Mouse (Mus musculus) layer of hippocampus, adult 9-10 months (tissue): ENCODE measurements around the gene Gucy1b1.
A peak's percentile ranks its signal among the peaks of the same experiment; 100 is the strongest.

Experiments used
- DNase-seq: peaks from one replicate; pipeline ENCODE4 v3.0.0; 2022; ENCODE audit warnings: low spot score

Gucy1b1 gene

GRCm38 (mm10) chr3:82036262-82037044 lies 38.0 kb downstream of the Gucy1b1 start:
- DNase-seq: no peak

- no peak for DNase-seq
These were observed 44.3 kb downstream of the Gucy1b1 start for GRCm38 (mm10) chr3:82030008-82030748.

DNA sequence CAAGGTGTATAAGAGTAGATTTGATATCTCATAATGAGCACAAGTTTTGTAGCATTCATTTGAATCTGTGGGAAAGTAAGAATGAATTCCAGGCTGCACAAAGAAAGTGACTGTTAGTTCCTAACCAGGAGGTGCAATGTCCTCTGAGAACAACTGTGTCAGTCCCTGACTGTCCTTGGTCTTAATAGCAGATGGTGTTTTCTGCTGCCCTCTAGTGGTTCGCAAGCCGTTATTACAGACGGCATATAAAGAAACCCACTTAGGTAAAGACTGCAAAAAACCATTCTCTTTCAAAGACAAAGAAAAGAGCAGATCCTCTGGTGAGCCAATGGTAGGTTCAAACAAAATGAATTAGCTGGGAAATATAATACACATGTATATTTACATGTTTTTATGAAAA lies 45.3 kb downstream of the Gucy1b1 start:
- no peak for DNase-seq

- no peak for DNase-seq
These were observed 47.2 kb downstream of the Gucy1b1 start for GRCm38 (mm10) chr3:82027286-82027685.

DNA sequence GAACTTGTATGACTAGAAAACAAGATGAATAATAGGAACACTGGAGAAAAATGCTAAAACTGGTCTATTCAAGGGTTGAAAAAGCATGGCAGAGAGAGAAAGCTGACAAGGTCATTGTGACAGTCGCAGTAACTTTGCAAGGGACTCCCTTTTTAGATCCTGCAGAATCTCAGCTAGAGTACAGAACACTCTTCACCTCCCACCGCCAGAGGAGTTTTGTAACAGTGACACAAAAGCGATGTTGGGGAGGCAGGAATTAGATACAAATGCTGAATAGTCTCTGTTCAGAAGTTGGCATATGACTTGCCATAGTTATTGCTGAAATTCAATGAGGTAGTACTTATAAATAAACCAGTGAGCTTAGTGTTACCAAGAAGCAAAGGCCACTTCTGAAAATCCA lies 51.4 kb downstream of the Gucy1b1 start:
- no peak for DNase-seq

DNA sequence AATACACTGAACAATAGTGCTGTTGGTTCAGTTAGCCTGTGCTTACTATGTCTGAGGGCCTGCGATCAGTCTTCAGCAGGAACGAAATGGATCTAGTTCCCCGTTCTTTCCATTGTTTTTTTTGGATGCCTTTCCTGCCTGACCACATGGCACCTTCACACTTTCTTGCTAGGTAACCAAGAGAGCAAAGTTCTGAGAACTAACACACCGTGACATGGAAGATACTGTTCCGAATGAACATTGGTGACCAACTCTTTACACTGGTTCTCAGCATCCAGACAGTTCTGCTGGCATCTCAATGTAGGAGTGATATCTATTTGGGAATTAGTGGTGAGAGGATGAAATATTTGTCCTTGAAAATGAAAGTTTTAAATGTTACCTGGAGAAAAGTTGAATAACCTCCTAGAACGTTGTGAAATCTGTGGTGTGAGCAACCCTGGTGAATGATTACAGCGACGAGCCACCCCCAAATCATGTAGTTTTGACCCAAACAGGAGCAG lies 52.0 kb downstream of the Gucy1b1 start:
- no peak for DNase-seq

GRCm38 (mm10) chr3:82014148-82014703 lies 60.3 kb downstream of the Gucy1b1 start:
- DNase-seq: no peak

DNA sequence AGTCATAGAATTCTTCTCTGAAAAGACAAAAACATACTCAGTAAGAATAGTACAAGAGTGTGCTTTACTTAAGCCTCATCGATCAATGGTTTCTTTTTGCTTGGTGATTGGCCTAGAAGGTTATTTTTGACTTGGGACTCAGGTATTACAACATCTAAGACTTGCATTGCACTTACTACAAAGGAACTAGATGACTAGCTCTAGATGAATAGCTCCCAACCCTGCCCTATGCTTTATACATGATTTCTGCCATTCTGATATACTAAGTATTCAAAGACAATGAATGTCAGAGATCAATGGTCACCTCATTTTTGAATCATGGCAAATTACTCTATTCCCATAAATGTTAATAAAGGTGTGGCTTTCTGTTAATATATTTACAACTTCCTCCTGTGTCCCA lies 67.5 kb downstream of the Gucy1b1 start:
- no peak for DNase-seq

DNA sequence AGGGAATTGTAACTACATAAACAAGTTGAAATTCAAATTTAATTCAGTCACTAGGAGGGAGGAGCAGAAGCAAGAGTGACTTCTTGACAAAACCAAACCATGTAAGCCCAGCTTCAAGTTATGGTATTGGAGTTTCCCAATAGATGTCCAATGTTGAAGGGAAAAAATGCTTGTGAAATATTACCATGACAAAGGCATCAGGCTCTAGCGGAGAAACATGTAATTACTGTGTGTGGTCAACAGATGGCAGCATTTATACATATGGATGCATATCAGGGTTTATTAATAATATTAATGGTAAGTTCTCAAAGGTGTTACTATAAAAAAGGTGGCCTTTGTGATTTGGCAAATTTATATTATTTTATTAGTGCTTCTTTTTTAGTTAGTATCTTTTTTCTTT lies 78.5 kb downstream of the Gucy1b1 start:
- peak; percentile 67 for DNase-seq

DNA sequence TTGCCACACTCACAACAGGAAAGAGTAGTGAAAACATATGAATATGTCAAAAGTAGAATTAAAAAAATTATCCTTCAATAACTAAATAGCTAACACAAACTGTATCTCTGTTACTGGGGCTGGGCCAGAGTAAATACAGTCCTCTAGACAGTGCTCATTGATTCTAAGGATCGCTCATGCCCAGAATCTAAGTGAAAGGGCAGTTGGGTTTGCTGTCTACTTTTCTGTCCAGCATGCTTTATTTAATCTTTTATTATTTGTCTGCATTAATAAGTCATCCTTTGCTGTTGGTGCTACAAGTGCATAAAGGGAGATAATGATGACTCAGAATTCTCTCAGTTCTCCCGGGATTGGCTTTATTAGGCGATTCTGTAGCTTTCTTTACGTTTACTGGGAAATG lies 79.1 kb downstream of the Gucy1b1 start:
- no peak for DNase-seq

GRCm38 (mm10) chr3:81990531-81990930 lies 84.0 kb downstream of the Gucy1b1 start:
- no peak for DNase-seq

- DNase-seq: no peak
These were observed 84.8 kb downstream of the Gucy1b1 start for GRCm38 (mm10) chr3:81989692-81990141.

- no peak for DNase-seq
These were observed 86.9 kb downstream of the Gucy1b1 start for GRCm38 (mm10) chr3:81987628-81988027.

DNA sequence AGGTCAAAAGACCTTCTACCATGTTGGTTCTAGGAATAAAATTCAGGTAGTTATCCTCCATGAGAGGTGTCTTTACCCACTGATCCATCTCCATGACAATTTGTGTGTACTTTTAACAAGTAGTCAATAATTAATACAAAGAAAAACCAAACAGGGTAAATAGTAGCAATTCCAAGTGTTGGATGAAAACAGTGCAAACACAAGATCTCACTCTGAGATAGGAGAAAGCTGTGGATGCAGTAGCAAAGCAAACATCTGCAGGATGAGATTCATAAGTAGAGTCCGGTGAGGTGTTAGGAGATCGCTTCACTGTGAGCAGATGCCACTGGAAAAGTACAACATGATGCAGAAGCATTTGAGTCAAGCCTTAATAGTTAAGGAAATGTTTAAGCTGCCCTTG lies 88.4 kb downstream of the Gucy1b1 start:
- DNase-seq: no peak

DNA sequence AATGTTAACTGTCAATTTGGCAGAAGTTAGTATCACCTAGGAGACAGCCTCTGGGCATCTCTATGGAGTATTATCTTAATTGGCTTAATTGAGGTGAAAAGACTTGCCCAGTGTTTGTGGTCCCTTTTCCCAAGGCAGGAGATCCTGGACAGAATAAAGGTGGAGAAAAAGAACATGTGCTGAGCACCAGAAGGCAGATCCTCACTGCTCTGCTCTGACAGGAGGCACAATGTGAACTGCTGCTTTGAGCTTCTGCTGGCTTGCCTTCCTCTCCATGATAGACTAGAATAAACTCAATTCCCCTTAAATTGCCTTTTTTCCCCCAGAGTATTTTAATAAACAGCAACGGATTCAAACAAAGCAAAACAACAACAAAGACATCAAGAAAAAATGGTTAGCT lies 89.4 kb downstream of the Gucy1b1 start:
- DNase-seq: no peak

DNA sequence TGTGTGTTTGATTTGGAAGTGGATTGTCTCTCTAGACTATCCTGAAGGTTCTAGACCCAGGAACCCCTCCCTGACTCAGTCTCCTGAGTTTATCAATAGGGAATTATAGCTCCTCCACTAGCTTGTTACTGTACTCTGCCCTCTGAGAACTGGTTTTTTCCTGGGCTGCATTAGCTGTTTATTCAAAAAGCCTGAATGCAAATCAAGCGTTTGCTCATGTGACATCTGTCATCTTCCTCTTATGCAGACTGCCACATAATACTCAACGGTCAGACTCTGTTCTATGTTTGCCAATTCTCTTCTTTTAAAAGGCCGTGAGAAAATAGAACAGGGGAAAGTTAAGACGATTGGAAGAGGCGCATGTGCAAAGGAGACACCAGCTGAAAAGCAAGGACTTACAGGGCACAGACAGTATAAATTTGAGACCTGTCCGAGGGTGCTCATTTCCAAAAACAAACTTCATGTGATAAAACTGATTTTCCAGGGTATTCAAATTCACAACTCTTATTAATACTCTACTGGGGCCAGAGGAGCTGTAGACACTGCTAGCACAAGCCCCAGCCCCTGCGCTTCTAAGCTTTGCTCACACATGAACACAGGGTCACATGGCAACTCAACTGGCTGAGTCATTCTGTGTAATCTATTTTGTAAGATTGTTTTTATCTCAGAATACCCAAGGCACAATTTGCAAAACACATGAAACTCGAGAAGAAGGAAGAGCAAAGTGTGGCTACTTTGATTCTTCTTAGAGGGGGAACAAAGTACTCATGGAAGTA lies 91.2 kb downstream of the Gucy1b1 start:
- no peak for DNase-seq
